Mouse (Mus musculus) B cell, adult (primary cell): ENCODE data around the gene Vmn2r74. TPM values are rescaled to one million over a fixed set of nuclear protein-coding genes. Genes with fewer than 3 reads are reported as not detected.

Source experiments
- total RNA-seq: library from RNA; stranded (reverse); gene quantifications from 4 replicates; pipeline ENCODE4 v1.2.4, GENCODE M21; 2023; ENCODE audit not compliant: inconsistent age

The Vmn2r74 gene
- total RNA-seq, result not detected in 4 replicates

GRCm38 (mm10) chr7:85961529-85961928 lies at the start of gene Vmn2r74:
TSS of gene Vmn2r74 (minus strand) at chr7:85961629.

Other genes with a start within 250 kb of the Vmn2r74 start
- gene Vmn2r72, start 206.5 kb downstream of the Vmn2r74 start, total RNA-seq, result not detected in 4 replicates
- gene Vmn2r73, start 85.4 kb downstream of the Vmn2r74 start, total RNA-seq, result not detected in 4 replicates
- gene Vmn2r75, start 210.1 kb upstream of the Vmn2r74 start, total RNA-seq, result not detected in 4 replicates